Mouse (Mus musculus) liver, embryonic 15.5 days (tissue): ENCODE measurements around the gene 0610012G03Rik. TPM values are rescaled to one million over a fixed set of nuclear protein-coding genes. Genes with fewer than 3 reads are reported as not detected.

ENCODE experiments used
- ATAC-seq: fragments of 200-750 bp; cut with Nextera tagmentation; 2 replicates; pipeline ENCODE4 v1.8.0; 2017; ENCODE audit warnings: moderate number of reproducible peaks, mild to moderate bottlenecking, moderate library complexity; ENCODE audit not compliant: insufficient read depth
- H3K27ac ChIP-seq: fragments of 300-500 bp; sonication (generic); replicated peaks from 2 replicates; pipeline ENCODE4 v1.5.1; 2015; ENCODE audit warnings: mild to moderate bottlenecking, inconsistent platforms
- H3K27me3 ChIP-seq: fragments of 300-500 bp; sonication (generic); 2 replicates; pipeline ENCODE4 v1.6.1; 2015; ENCODE audit warnings: mild to moderate bottlenecking, inconsistent platforms
- H3K36me3 ChIP-seq: fragments of 300-500 bp; sonication (generic); replicated peaks from 2 replicates; pipeline ENCODE4 v1.6.1; 2015; ENCODE audit warnings: moderate library complexity, mild to moderate bottlenecking, inconsistent platforms
- H3K4me1 ChIP-seq: fragments of 300-500 bp; sonication (generic); replicated peaks from 2 replicates; pipeline ENCODE4 v1.6.1; 2015; ENCODE audit warnings: inconsistent platforms
- H3K4me2 ChIP-seq: fragments of 300-500 bp; sonication (generic); 2 replicates; pipeline ENCODE4 v1.6.1; 2015; ENCODE audit warnings: moderate library complexity, mild to moderate bottlenecking, inconsistent platforms
- H3K4me3 ChIP-seq: fragments of 300-500 bp; sonication (generic); replicated peaks from 2 replicates; pipeline ENCODE4 v1.5.1; 2015; ENCODE audit warnings: mild to moderate bottlenecking, inconsistent platforms
- H3K9ac ChIP-seq: fragments of 300-500 bp; sonication (generic); 2 replicates; pipeline ENCODE4 v1.6.1; 2015; ENCODE audit warnings: moderate library complexity, mild to moderate bottlenecking, inconsistent platforms
- H3K9me3 ChIP-seq: fragments of 300-500 bp; sonication (generic); replicated peaks from 2 replicates; pipeline ENCODE4 v1.6.1; 2016; ENCODE audit warnings: inconsistent platforms
- WGBS: fragments of 180-500 bp; shearing (Covaris S2); methylation state at CpG from one replicate; pipeline ENCODE4 v1.1.7; 2015; ENCODE audit warnings: mixed read lengths; ENCODE audit not compliant: insufficient replicate concordance; 5-methylcytosine and 5-hydroxymethylcytosine counted together
- microRNA-seq: library from miRNA; unstranded; fragments of <30 nt; microRNA quantifications from one replicate; pipeline ENCODE4, GENCODE M21; 2016
- polyA plus RNA-seq: library from polyadenylated mRNA; unstranded; fragments of >200 nt; fragmentation: Nextera tagmentation; extraction: Ambion mirVana; gene quantifications from 2 replicates; pipeline ENCODE4 v1.2.1, GENCODE M21; 2015

0610012G03Rik gene
- polyA plus RNA-seq, 1 experiment from 2014 or later: 38.1 TPM

GRCm38 (mm10) chr16:31905891-31906825 lies 42.1 kb downstream of the 0610012G03Rik start:
- Histone ChIP-seq H3K27me3 (peaks cover 12% of the 10 kb centered on the region; the same call in 1 of the 2 replicates), H3K27ac (no peak overlapping the region), H3K4me3 (no peak overlapping the region), H3K4me2 (peak overlapping the region; percentile 49), H3K4me1 (peaks cover 12% of the 10 kb centered on the region), H3K9ac (no peak overlapping the region), H3K36me3 (no peaks in the 10 kb centered on the region), H3K9me3 (no peaks in the 10 kb centered on the region)
- WGBS: 31% methylated on average over 20 of the region's 20 CpGs
- ATAC-seq: no peak

DNA sequence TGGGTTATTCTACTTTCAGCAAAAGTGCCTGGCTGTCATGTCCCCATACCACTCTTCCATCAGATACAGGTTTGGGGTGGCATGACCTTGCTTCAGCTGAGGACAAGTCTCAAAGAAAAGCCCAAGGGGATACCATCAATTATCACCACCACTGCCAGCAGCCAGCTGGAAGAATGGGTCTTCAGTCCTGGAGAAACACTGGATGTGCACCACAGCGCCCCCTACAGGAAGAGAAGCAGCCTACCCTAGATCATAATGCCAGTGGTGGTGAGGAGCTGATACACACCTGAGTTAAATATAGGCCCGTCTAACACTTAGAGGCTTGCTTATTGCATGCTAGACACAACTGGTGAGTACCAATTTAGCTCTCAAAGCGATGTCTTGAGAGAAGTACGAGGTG lies 43.0 kb downstream of the 0610012G03Rik start:
- no peak for ATAC-seq
- peaks cover 12% of the 10 kb centered on the region; the same call in 1 of the 2 replicates for H3K27me3 ChIP-seq
- H3K36me3 ChIP-seq: no peaks in the 10 kb centered on the region
- 54% methylated on average over 4 of the region's 4 CpGs for WGBS
- H3K9me3 ChIP-seq: no peaks in the 10 kb centered on the region
- H3K4me2 ChIP-seq: no peak overlapping the region
- H3K9ac ChIP-seq: no peak overlapping the region
- peaks cover 12% of the 10 kb centered on the region for H3K4me1 ChIP-seq
- H3K4me3 ChIP-seq: no peak overlapping the region
- H3K27ac ChIP-seq: no peak overlapping the region

DNA sequence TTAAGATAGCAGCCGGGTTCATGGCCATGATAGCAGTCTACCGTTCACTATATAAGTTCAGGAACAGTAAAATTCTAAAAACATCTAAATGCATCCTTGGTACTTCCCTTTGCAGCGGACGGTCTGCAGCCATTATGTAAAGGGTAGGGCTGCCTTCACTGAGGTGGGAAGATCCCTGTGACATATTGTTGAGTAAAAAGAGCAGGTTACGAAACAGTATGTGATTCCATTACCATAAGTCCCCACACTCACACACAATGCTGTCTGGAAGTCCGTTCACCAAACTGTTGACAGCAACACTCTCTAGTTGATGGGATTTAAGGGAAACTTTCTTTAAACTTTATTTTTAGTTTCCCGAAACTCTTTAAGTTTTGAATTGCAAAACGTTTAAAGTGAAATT lies 45.1 kb downstream of the 0610012G03Rik start:
- peaks cover 8% of the 10 kb centered on the region; the same call in 1 of the 2 replicates for H3K27me3 ChIP-seq
- no peak overlapping the region for H3K4me2 ChIP-seq
- ATAC-seq: no peak
- 64% methylated on average over 8 of the region's 8 CpGs for WGBS
- H3K27ac ChIP-seq: no peak overlapping the region
- no peak overlapping the region for H3K9ac ChIP-seq
- peaks cover 12% of the 10 kb centered on the region for H3K4me1 ChIP-seq
- no peaks in the 10 kb centered on the region for H3K36me3 ChIP-seq
- H3K9me3 ChIP-seq: no peaks in the 10 kb centered on the region
- H3K4me3 ChIP-seq: no peak overlapping the region

DNA sequence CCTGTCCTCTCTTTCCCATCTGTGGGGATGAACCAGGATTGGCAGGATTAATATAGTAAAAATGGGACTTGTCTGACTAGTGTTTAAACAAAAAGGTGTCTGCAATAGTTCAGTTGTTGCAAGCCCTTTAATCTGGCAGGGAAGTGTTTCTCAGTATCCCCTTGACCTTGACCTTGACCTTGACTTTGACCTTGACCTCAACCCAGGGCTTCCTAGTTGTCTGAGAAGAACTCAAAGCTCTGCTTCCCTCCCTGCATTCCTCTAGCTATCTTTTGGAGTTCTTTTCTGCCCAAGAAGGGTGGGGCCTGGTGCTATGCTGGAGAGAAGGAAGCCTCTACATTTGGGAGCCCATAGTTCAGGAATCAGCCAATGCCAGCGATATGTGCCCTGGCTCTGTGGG lies 46.4 kb downstream of the 0610012G03Rik start:
- 74% methylated on average over 1 of the region's 1 CpGs for WGBS
- H3K27me3 ChIP-seq: peaks cover 8% of the 10 kb centered on the region

DNA sequence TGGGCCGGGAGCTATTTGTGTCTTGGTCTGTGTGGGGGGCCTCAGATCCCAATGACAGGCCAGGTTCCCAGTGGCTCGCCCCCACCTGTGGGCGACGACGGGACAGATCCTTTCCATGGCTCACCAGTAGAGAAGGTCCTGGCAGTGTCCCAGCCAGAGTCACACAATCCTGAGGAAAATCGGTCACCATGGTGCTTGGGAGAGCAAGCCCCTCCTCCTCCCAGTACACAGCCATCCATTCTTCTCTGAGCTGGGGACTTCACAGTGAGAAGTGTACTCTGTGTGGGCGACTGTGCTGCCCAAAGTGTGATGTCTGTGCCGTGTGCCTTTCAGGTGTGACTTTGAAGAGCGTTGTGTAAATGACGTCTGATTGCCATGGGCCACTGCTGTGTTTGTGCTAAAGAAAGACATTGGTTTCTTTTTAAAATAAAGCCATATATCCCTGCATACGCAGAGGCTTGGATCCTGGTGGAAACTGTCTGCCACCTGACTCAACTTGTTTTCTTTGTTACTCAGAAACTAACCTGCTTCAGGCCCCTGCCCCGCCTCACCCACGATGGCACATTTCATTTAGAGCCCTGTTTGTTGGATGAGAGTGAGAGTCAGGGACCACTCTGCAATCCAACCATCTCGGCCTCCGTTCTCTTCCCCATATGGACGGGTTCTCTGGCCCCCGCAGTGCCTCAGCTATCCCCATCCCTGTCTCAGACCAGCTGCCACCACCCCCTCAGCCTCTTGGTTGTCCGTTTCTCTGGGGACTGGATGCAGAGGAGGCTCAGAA lies 49.6 kb downstream of the 0610012G03Rik start:
- H3K4me1 ChIP-seq: peaks cover 5% of the 10 kb centered on the region
- no peak for ATAC-seq
- H3K27me3 ChIP-seq: no peaks in the 10 kb centered on the region; the same call in 1 of the 2 replicates
- no peak overlapping the region for H3K4me3 ChIP-seq
- H3K36me3 ChIP-seq: no peaks in the 10 kb centered on the region
- H3K9ac ChIP-seq: no peak overlapping the region
- H3K27ac ChIP-seq: no peak overlapping the region
- no peaks in the 10 kb centered on the region for H3K9me3 ChIP-seq
- 69% methylated on average over 18 of the region's 18 CpGs for WGBS
- H3K4me2 ChIP-seq: no peak overlapping the region

More for the DNA sequence above, 46.4 kb downstream of the 0610012G03Rik start:
- Histone ChIP-seq H3K9ac (no peak overlapping the region), H3K36me3 (no peaks in the 10 kb centered on the region), H3K27ac (no peak overlapping the region), H3K4me2 (no peak overlapping the region), H3K9me3 (no peaks in the 10 kb centered on the region), H3K4me3 (no peak overlapping the region), H3K4me1 (peaks cover 15% of the 10 kb centered on the region)
- ATAC-seq: no peak

Small RNA genes lying within 50 kb of the gene (microRNA-seq; reads per million reads assigned to microRNA genes)
- not detected for gene Gm26269

Other genes with a start within 250 kb of the 0610012G03Rik start
- 0.02 and 0.07 TPM in 2 replicates for gene Meltf, start 69.7 kb downstream of the 0610012G03Rik start, polyA plus RNA-seq
- gene Pigz, start 14.6 kb downstream of the 0610012G03Rik start, polyA plus RNA-seq: 0.23 and 0.48 TPM in 2 replicates
- gene Ncbp2, start within 50 bp of the 0610012G03Rik start, polyA plus RNA-seq: 27.5 and 28.3 TPM in 2 replicates
- gene Senp5, start 54.8 kb upstream of the 0610012G03Rik start, polyA plus RNA-seq: 4.7 and 5.1 TPM in 2 replicates
- gene Pak2, start 130.8 kb upstream of the 0610012G03Rik start, polyA plus RNA-seq: 9.5 and 9.7 TPM in 2 replicates
- 27.8 and 31.5 TPM in 2 replicates for gene Pigx, start 151.2 kb upstream of the 0610012G03Rik start, polyA plus RNA-seq
- 4.7 and 5.5 TPM in 2 replicates for gene Cep19, start 151.3 kb upstream of the 0610012G03Rik start, polyA plus RNA-seq
- gene Nrros, start 217.1 kb upstream of the 0610012G03Rik start, polyA plus RNA-seq: 24.1 and 24.5 TPM in 2 replicates
- gene Bex6, start 231.3 kb upstream of the 0610012G03Rik start, polyA plus RNA-seq: 1.3 and 1.5 TPM in 2 replicates